Mouse (Mus musculus): ENCODE measurements around the gene Tinagl1. TPM values are rescaled to one million over a fixed set of nuclear protein-coding genes. Genes with fewer than 3 reads are reported as not detected.

Tinagl1 gene
- polyA plus RNA-seq, 1 experiment from 2014 or later: 26.1 TPM

DNA sequence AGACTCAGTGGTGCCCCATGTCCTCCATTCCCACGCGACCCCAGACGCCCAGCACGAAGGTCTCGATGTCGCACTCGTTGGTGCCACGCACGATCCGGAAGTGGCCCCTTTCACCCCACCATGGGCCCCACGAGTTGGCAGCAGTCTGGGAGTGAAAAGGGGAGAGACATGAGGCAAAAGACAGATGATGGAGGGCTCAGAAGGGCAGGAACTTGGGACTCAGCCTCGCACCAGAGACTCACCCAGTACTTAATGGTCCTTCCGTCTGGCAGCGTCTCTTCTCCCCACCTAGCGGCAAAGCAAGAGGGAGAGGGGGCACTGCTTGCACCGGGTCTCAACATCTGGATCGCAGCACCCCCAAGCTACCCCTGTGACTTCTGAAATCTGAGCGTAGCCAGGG, 8.9 kb downstream of the Tinagl1 start:
- Histone ChIP-seq H3K27ac (ENCODE audit: low read depth, low read length) (no peak overlapping the region), H3K27me3 (ENCODE audit: control insufficient read depth, insufficient read depth, low read length) (0 out of 2 replicates have a peak, but pooled peaks cover 4% of the 10 kb centered on the region), H3K9ac (ENCODE audit: low read depth, low read length) (no peak overlapping the region), H3K4me1 (ENCODE audit: control insufficient read depth, insufficient read depth, low read length) (peaks cover 28% of the 10 kb centered on the region), H3K9me3 (ENCODE audit: control insufficient read depth, low read length) (no peaks in the 10 kb centered on the region), H3K4me3 (ENCODE audit: low read length) (no peak overlapping the region), H3K36me3 (ENCODE audit: control insufficient read depth, insufficient read depth, low read length) (no peaks in the 10 kb centered on the region), H3K4me2 (replicated peaks; ENCODE audit: low read depth, low read length) (no peak overlapping the region)
- ATAC-seq (ENCODE audit: low FRiP score, low TSS enrichment): no peak
- WGBS: 76% methylated on average over 18 of the region's 18 CpGs

DNA sequence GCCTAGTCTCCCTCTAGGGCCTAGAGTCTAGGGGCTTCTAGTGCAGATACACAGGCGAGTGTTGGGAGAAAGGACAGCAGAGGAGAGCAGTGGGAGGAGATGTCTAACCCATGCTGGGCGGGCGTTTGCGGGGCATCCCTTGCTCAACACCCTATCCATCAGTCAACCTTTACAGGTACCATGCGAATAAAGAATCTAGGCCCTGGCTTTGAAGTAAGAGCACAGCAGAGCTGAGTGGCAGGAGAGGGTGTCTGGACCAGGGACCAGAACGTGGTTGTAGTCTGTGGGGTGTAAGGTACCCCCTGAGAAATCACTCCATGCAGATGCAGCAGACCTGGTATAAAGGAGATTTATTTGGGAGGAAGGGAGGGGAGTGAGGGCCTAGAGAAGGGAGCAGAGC, 10.8 kb downstream of the Tinagl1 start:
- H3K4me2 ChIP-seq (replicated peaks; ENCODE audit: low read depth, low read length): no peak overlapping the region
- 0 out of 2 replicates have a peak, but pooled peaks cover 4% of the 10 kb centered on the region for H3K27me3 ChIP-seq (ENCODE audit: control insufficient read depth, insufficient read depth, low read length)
- H3K36me3 ChIP-seq (ENCODE audit: control insufficient read depth, insufficient read depth, low read length): no peaks in the 10 kb centered on the region
- no peak overlapping the region for H3K27ac ChIP-seq (ENCODE audit: low read depth, low read length)
- H3K9ac ChIP-seq (ENCODE audit: low read depth, low read length): no peak overlapping the region
- H3K4me3 ChIP-seq (ENCODE audit: low read length): no peak overlapping the region
- H3K9me3 ChIP-seq (ENCODE audit: control insufficient read depth, low read length): no peaks in the 10 kb centered on the region
- H3K4me1 ChIP-seq (ENCODE audit: control insufficient read depth, insufficient read depth, low read length): peaks cover 25% of the 10 kb centered on the region
- WGBS: 82% methylated on average over 6 of the region's 6 CpGs
- ATAC-seq (ENCODE audit: low FRiP score, low TSS enrichment): no peak

DNA sequence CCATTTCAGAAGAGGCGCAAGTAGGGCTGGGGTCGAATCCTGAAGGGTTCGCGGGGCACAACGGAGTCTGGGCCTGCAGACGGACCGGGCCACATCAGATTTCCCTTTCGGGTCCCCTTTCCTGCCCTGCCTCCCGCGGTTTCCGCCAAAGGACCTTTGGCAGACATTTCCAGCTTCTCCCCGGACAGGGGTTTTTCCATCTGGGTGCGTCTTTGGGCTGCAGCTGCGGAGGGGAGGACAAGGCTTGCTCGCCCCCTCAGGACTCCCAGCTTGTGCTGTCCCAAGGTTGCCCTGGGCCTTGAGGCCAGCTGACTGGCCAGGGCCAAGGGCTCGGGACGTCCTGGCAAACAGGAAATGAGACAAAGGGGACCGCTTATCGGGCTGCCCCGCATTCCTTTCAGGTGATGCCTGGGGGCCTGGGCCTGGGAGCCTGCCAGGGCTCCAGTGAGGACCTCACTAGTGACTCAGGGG, 11.5 kb downstream of the Tinagl1 start:
- 0 out of 2 replicates have a peak, but pooled peaks cover 4% of the 10 kb centered on the region for H3K27me3 ChIP-seq (ENCODE audit: control insufficient read depth, insufficient read depth, low read length)
- no peak overlapping the region; the same call in 1 of the 2 replicates for H3K27ac ChIP-seq (ENCODE audit: low read depth, low read length)
- no peaks in the 10 kb centered on the region for H3K36me3 ChIP-seq (ENCODE audit: control insufficient read depth, insufficient read depth, low read length)
- peak; percentile 30; the same call in 1 of the 2 replicates for ATAC-seq (ENCODE audit: low FRiP score, low TSS enrichment)
- peak overlapping the region; percentile 1; the same call in 1 of the 2 replicates for H3K4me3 ChIP-seq (ENCODE audit: low read length)
- peaks cover 18% of the 10 kb centered on the region for H3K4me1 ChIP-seq (ENCODE audit: control insufficient read depth, insufficient read depth, low read length)
- no peaks in the 10 kb centered on the region for H3K9me3 ChIP-seq (ENCODE audit: control insufficient read depth, low read length)
- 4% methylated on average over 20 of the region's 20 CpGs for WGBS
- peak overlapping the region; percentile 25; the same call in 1 of the 2 replicates for H3K9ac ChIP-seq (ENCODE audit: low read depth, low read length)
- H3K4me2 ChIP-seq (replicated peaks; ENCODE audit: low read depth, low read length): peak overlapping the region; percentile 32

DNA sequence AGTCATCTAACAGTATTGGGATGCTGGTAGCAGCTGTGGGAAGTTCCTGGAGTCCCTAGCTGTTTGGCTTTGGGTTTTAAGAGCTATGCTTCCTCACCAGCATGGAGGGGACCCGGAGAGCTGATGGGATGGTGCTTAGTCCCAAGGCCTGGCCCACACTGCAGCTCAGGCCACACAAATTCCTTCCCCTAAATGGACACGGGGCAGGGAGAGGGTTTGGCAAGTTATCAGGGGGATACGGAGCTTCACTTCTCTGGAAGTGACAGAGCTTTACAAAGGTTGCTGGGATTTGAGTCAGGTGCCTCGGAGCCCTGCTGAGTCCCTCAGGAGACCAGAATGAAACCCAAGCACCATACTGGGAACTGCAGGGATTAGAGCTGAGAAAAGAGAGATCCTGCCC, 13.6 kb downstream of the Tinagl1 start:
- Histone ChIP-seq H3K27me3 (ENCODE audit: control insufficient read depth, insufficient read depth, low read length) (0 out of 2 replicates have a peak, but pooled peaks cover 4% of the 10 kb centered on the region), H3K9me3 (ENCODE audit: control insufficient read depth, low read length) (no peaks in the 10 kb centered on the region), H3K27ac (ENCODE audit: low read depth, low read length) (no peak overlapping the region), H3K4me1 (ENCODE audit: control insufficient read depth, insufficient read depth, low read length) (peaks cover 9% of the 10 kb centered on the region; the same call in 1 of the 2 replicates), H3K36me3 (ENCODE audit: control insufficient read depth, insufficient read depth, low read length) (no peaks in the 10 kb centered on the region), H3K4me3 (ENCODE audit: low read length) (no peak overlapping the region), H3K9ac (ENCODE audit: low read depth, low read length) (no peak overlapping the region), H3K4me2 (replicated peaks; ENCODE audit: low read depth, low read length) (no peak overlapping the region)
- 46% methylated on average over 4 of the region's 4 CpGs for WGBS
- ATAC-seq (ENCODE audit: low FRiP score, low TSS enrichment): no peak

DNA sequence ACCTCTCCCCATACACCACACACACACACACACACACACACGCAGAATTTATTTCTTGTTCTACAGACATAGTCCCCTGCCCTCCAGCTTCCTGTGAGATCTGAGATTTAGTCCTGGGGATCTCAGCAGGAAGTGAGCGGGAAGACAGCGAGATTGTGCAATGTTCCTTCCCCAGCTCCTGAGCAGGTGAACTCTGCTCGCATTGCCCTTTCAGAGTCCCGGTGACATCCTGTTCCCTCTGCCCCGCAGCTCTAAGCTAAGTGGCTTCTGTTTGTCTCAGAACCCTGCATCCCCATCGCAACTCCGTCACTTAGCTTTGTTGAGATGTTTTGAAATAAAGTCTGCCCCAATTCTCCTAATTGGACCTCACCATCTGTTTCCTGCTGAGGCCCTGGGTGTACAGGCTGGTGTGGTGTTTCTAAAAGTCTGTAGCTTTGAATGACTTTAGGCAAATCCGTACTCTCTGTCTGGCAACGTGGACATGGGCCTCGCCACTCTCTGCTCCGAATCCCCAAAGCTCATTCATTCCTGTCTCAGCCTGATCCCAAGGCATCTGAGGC, 18.0 kb downstream of the Tinagl1 start:
- H3K4me3 ChIP-seq (ENCODE audit: low read length): no peak overlapping the region
- no peak overlapping the region for H3K27ac ChIP-seq (ENCODE audit: low read depth, low read length)
- WGBS: 70% methylated on average over 12 of the region's 12 CpGs
- no peaks in the 10 kb centered on the region for H3K9me3 ChIP-seq (ENCODE audit: control insufficient read depth, low read length)
- H3K36me3 ChIP-seq (ENCODE audit: control insufficient read depth, insufficient read depth, low read length): no peaks in the 10 kb centered on the region
- H3K4me1 ChIP-seq (ENCODE audit: control insufficient read depth, insufficient read depth, low read length): no peaks in the 10 kb centered on the region
- no peak overlapping the region for H3K4me2 ChIP-seq (replicated peaks; ENCODE audit: low read depth, low read length)
- H3K27me3 ChIP-seq (ENCODE audit: control insufficient read depth, insufficient read depth, low read length): peaks cover 10% of the 10 kb centered on the region; the same call in 1 of the 2 replicates
- no peak overlapping the region for H3K9ac ChIP-seq (ENCODE audit: low read depth, low read length)
- no peak for ATAC-seq (ENCODE audit: low FRiP score, low TSS enrichment)

DNA sequence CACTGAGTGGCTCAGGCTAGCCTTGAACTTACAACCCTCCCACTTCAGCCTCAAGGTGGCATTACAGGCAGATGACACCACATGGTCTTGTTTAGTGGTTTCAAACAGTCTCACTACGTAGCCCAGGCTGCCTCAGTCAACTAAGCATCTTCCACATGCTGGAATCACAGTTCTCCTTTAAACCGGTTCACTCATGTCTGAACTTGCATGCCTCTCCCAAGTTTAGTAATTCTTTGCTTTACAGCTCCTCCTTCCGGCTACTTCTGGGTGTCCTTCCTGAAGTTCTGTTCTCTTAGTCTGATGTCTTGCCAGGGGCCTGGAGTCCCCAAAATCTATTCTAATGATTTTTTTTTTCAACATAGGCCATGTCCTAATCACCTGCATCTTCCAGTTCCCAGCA, 20.7 kb downstream of the Tinagl1 start:
- no peaks in the 10 kb centered on the region for H3K36me3 ChIP-seq (ENCODE audit: control insufficient read depth, insufficient read depth, low read length)
- H3K27me3 ChIP-seq (ENCODE audit: control insufficient read depth, insufficient read depth, low read length): peaks cover 10% of the 10 kb centered on the region; the same call in 1 of the 2 replicates
- no peak for ATAC-seq (ENCODE audit: low FRiP score, low TSS enrichment)
- no peaks in the 10 kb centered on the region for H3K4me1 ChIP-seq (ENCODE audit: control insufficient read depth, insufficient read depth, low read length)
- H3K9me3 ChIP-seq (ENCODE audit: control insufficient read depth, low read length): no peaks in the 10 kb centered on the region
- H3K9ac ChIP-seq (ENCODE audit: low read depth, low read length): no peak overlapping the region
- H3K4me3 ChIP-seq (ENCODE audit: low read length): no peak overlapping the region
- H3K27ac ChIP-seq (ENCODE audit: low read depth, low read length): no peak overlapping the region
- 77% methylated on average over 3 of the region's 3 CpGs for WGBS
- H3K4me2 ChIP-seq (replicated peaks; ENCODE audit: low read depth, low read length): no peak overlapping the region

DNA sequence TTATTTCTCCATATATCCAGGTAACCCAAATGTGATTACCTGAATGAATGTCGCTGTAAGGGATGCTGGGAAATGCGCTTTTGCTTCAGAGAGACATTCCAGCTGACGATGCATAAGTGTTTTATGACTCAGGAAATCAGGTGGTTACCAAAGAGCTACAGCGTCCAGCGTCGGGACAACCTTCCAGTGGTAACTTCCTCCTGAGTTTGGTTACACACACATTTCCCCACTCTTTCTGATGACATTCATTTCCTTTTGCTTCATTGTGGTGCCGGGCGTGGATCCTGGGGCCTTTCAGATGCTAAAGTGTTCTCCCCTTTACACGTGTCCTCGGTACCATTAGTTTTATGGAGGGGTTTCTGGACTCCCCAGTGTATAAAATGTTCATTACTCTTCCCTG, 26.5 kb downstream of the Tinagl1 start:
- ATAC-seq (ENCODE audit: low FRiP score, low TSS enrichment): no peak
- no peak overlapping the region for H3K4me3 ChIP-seq (ENCODE audit: low read length)
- no peaks in the 10 kb centered on the region; the same call in 1 of the 2 replicates for H3K9me3 ChIP-seq (ENCODE audit: control insufficient read depth, low read length)
- H3K27ac ChIP-seq (ENCODE audit: low read depth, low read length): no peak overlapping the region
- peaks cover 7% of the 10 kb centered on the region; the same call in 1 of the 2 replicates for H3K27me3 ChIP-seq (ENCODE audit: control insufficient read depth, insufficient read depth, low read length)
- H3K36me3 ChIP-seq (ENCODE audit: control insufficient read depth, insufficient read depth, low read length): no peaks in the 10 kb centered on the region
- 58% methylated on average over 10 of the region's 10 CpGs for WGBS
- no peaks in the 10 kb centered on the region for H3K4me1 ChIP-seq (ENCODE audit: control insufficient read depth, insufficient read depth, low read length)
- no peak overlapping the region for H3K9ac ChIP-seq (ENCODE audit: low read depth, low read length)
- H3K4me2 ChIP-seq (replicated peaks; ENCODE audit: low read depth, low read length): no peak overlapping the region

DNA sequence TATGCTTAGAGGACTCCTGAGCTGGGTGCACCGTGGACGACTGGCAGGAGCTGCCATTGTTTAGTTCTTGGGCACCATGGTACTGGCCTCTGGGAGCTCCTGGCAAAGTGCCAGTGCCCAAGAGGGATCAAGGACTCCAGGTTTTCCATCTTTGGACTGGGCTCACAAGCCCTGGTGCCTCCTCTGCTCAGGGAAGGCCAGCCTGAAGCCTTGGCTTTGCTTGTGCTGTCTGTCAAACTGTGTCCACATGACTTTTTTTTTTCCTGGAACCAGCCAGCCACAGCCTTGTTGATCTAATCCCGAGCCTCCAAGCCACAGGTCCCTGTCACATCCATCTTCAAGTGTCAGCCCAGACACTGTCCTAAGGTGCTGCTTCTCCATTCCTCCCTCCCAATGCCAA, 33.1 kb downstream of the Tinagl1 start:
- Histone ChIP-seq H3K27me3 (ENCODE audit: control insufficient read depth, insufficient read depth, low read length) (peaks cover 40% of the 10 kb centered on the region), H3K27ac (ENCODE audit: low read depth, low read length) (no peak overlapping the region), H3K4me3 (ENCODE audit: low read length) (no peak overlapping the region), H3K4me2 (replicated peaks; ENCODE audit: low read depth, low read length) (no peak overlapping the region), H3K4me1 (ENCODE audit: control insufficient read depth, insufficient read depth, low read length) (peaks cover 6% of the 10 kb centered on the region; the same call in 1 of the 2 replicates), H3K9ac (ENCODE audit: low read depth, low read length) (no peak overlapping the region), H3K36me3 (ENCODE audit: control insufficient read depth, insufficient read depth, low read length) (no peaks in the 10 kb centered on the region), H3K9me3 (ENCODE audit: control insufficient read depth, low read length) (no peaks in the 10 kb centered on the region; the same call in 1 of the 2 replicates)
- WGBS: 67% methylated on average over 3 of the region's 3 CpGs
- no peak for ATAC-seq (ENCODE audit: low FRiP score, low TSS enrichment)

DNA sequence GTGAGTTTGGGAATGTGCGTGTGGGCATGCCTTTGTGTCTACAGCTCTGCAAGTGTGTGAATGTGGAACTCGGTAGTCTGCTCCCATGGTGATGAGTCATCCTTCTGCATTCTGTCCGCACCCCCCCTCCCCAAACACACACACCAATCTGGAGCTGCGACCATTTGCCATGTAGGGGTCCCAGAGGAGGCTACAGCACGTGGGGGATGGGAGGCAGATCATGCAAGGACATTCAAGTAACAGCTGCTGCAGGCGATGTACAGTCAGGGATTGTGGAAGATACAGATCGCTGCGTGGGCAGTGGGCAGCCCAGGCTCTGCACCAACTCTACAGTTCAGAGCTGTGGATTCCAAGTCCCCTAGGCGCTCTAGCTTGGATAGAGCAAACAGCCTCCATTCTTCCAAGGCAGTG, 33.9 kb downstream of the Tinagl1 start:
- no peaks in the 10 kb centered on the region for H3K36me3 ChIP-seq (ENCODE audit: control insufficient read depth, insufficient read depth, low read length)
- 54% methylated on average over 9 of the region's 9 CpGs for WGBS
- no peak overlapping the region for H3K4me3 ChIP-seq (ENCODE audit: low read length)
- no peak overlapping the region for H3K27ac ChIP-seq (ENCODE audit: low read depth, low read length)
- no peaks in the 10 kb centered on the region; the same call in 1 of the 2 replicates for H3K9me3 ChIP-seq (ENCODE audit: control insufficient read depth, low read length)
- no peak for ATAC-seq (ENCODE audit: low FRiP score, low TSS enrichment)
- H3K9ac ChIP-seq (ENCODE audit: low read depth, low read length): no peak overlapping the region
- peaks cover 40% of the 10 kb centered on the region for H3K27me3 ChIP-seq (ENCODE audit: control insufficient read depth, insufficient read depth, low read length)
- no peak overlapping the region for H3K4me2 ChIP-seq (replicated peaks; ENCODE audit: low read depth, low read length)
- H3K4me1 ChIP-seq (ENCODE audit: control insufficient read depth, insufficient read depth, low read length): peaks cover 6% of the 10 kb centered on the region; the same call in 1 of the 2 replicates
